ENCODE assay signal across 13 mouse cellular contexts in genomic region chr11:23154851-23155250, GRCm38 (mm10).
"Had no signal": no experiment of that assay in that cellular context is flagged by ENCODE, and none has a peak within 500 bp of the region (broad histone marks: within the 10 kb centered on the region; RNA-seq: fewer than 3 reads in every experiment).

No protein-coding gene starts in this region.

- DNase-seq: gastrocnemius, postnatal 14 days; gastrocnemius, postnatal 36 days; heart, adult 2 months; heart, postnatal 14 days; heart, postnatal 36 days; kidney, adult 11 months; kidney, adult 2 months; kidney, adult 9 months; kidney, postnatal 14 days; kidney, postnatal 36 days; layer of hippocampus, adult 9-11 months; layer of hippocampus, postnatal 36 days; left cerebral cortex, postnatal 4 days had no signal
